Mouse (Mus musculus) myocyte (in vitro differentiated cells): ENCODE measurements around the gene Slc44a1.

ENCODE experiments used
- CEBPB ChIP-seq: IDR thresholded peaks from 2 replicates; pipeline ENCODE4 v1.6.1; 2011; ENCODE audit warnings: mild to moderate bottlenecking, moderate library complexity; ENCODE audit not compliant: poor library complexity, insufficient read depth, severe bottlenecking
- E2F4 ChIP-seq: IDR thresholded peaks from one replicate; pipeline ENCODE4 v1.6.1; 2011; ENCODE audit warnings: mild to moderate bottlenecking, control low read depth, moderate library complexity; ENCODE audit not compliant: insufficient read depth
- MAX ChIP-seq: IDR thresholded peaks from one replicate; pipeline ENCODE4 v1.6.1; 2011; ENCODE audit warnings: low read depth, mild to moderate bottlenecking, control low read depth
- MYOG ChIP-seq, 3 experiments: IDR thresholded peaks; one replicate each; pipeline ENCODE4 v1.6.1; 2011; ENCODE audit warnings: control low read depth in 2 of 3, low read depth in 2 of 3, mild to moderate bottlenecking in 2 of 3; ENCODE audit not compliant: insufficient read length in 2 of 3, control insufficient read depth in 1 of 3, insufficient read depth in 1 of 3
- POLR2A ChIP-seq: IDR thresholded peaks from one replicate; pipeline ENCODE4 v1.6.1; 2011; ENCODE audit warnings: low read depth, mild to moderate bottlenecking, control low read depth, moderate library complexity; ENCODE audit not compliant: insufficient read length
- POLR2AphosphoS2 ChIP-seq: IDR thresholded peaks from one replicate; pipeline ENCODE4 v1.6.1; 2011; ENCODE audit warnings: low read depth, control low read depth; ENCODE audit not compliant: insufficient read length
- TCF12 ChIP-seq: IDR thresholded peaks from one replicate; pipeline ENCODE4 v1.6.1; 2011; ENCODE audit warnings: mild to moderate bottlenecking, control low read depth; ENCODE audit not compliant: poor library complexity, insufficient read depth, severe bottlenecking
- TCF3 ChIP-seq: IDR thresholded peaks from one replicate; pipeline ENCODE4 v1.6.1; 2011; ENCODE audit warnings: low read depth, control low read depth; ENCODE audit not compliant: insufficient read length
- USF1 ChIP-seq: IDR thresholded peaks from one replicate; pipeline ENCODE4 v1.6.1; 2011; ENCODE audit warnings: low read depth, mild to moderate bottlenecking, control low read depth, moderate library complexity

GRCm38 (mm10) chr4:53591536-53591935 lies 151.3 kb downstream of the Slc44a1 start:
- TF ChIP-seq POLR2A, result no peak
- no peak for TF ChIP-seq MYOG (IDR thresholded peaks at IDR 0.05; ENCODE audit: control insufficient read depth in 1 of 3, insufficient read depth in 1 of 3, insufficient read length in 2 of 3, low read depth in 2 of 3)
- TF ChIP-seq MAX, result no peak
- no peak for TF ChIP-seq USF1
- TF ChIP-seq E2F4, result no peak
- TF ChIP-seq CEBPB, result no peak
- TF ChIP-seq TCF12, result no peak
- TF ChIP-seq POLR2AphosphoS2, result no peak
- TF ChIP-seq TCF3, result no peak
